Mouse (Mus musculus) left cerebral cortex, adult 2 months (tissue): Measurements from ENCODE around the gene Plcb2. TPM values are rescaled to one million over a fixed set of nuclear protein-coding genes. Genes with fewer than 3 reads are reported as not detected.

Experiments
- DNase-seq, 2 experiments: peaks; one replicate each; pipeline ENCODE4 v3.0.0; 2021 to 2022; ENCODE audit warnings: low spot score in 2 of 2, mixed read lengths in 1 of 2; ENCODE audit errors: extremely low spot score in 1 of 2
- H3K27ac ChIP-seq: fragments of 200-600 bp; 2 replicates; pipeline ENCODE4 v1.8.1; 2022
- H3K4me3 ChIP-seq: fragments of 200-600 bp; 2 replicates; pipeline ENCODE4 v1.8.1; 2022
- CTCF ChIP-seq: fragments of 200-600 bp; IDR thresholded peaks from 2 replicates; pipeline ENCODE4 v1.8.1; 2022; ENCODE audit warnings: antibody characterized with exemption, mild to moderate bottlenecking, moderate library complexity
- intact Hi-C: fragments of 180-260 bp; cut with DNase I; formaldehyde crosslinking; loops from one replicate; pipeline ENCODE4 v1.15.1; 2025
- total RNA-seq, 2 experiments: library from RNA; stranded (reverse); gene quantifications; 2 replicates each; pipeline ENCODE4 v1.2.3; 2021

Plcb2 gene
- total RNA-seq, 2 experiments from 2014 or later = 2.3 to 3.2 TPM

GRCm38 (mm10) chr2:118747301-118747960 is 19.2 kb upstream of the Plcb2 start:
- intact Hi-C loops = loop anchor here (5.0 kb wide), 1 partner anchor 115 kb away; the partner anchor contains the start of gene Ivd
- DNase-seq = no peak
- no peak overlapping the region for H3K27ac ChIP-seq
- peak overlapping the region; percentile 92 for H3K4me3 ChIP-seq
- TF ChIP-seq CTCF = no peak

GRCm38 (mm10) chr2:118745915-118746901 is 18.0 kb upstream of the Plcb2 start:
- no peak for DNase-seq
- intact Hi-C loops = loop anchor here (1.0 to 5.0 kb wide), 3 partner anchors 18 to 116 kb away; partner anchors contain the start of genes Disp2 and Ivd
- Histone ChIP-seq H3K4me3 (peak overlapping the region; percentile 92), H3K27ac (peak overlapping the region; percentile 73)
- no peak for TF ChIP-seq CTCF

DNA sequence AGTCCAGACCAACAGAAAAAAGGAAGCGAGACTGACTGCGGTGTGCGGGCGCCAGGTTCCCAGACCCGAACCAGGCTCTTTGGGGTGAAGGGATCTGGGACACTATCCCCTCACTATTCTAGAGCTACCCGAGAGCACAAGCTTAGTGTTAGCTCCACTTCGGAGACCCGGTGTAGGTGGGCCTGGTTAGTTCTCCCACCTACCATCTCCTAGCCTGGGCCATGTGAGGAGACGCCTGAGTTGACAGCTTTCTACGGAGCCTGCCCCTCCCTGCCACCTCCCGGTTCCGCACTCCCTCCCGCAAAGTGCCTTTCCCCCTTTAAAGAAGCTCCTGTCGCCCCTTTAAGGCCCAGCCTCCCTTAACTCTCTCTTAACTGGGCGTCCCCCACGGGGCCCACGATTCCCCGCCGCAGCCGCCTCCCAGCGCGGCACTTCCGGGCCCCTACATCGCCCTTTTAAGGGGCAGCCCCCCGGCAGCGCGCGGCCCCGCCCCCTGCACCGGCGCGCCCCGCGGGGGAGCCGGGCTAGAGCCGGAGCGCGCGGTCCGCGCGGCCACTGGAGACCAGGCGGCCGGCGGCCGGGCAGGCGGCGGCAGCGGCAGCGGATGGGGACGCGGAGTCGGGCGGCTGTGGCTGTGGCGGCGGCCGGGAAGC is 17.1 kb upstream of the Plcb2 start, which contains the start of gene Inafm2:
Gene Inafm2 (plus strand): TSS at position 527 of the 653 bp plus-strand sequence.
- intact Hi-C loops = loop anchor here (1.0 to 5.0 kb wide), 3 partner anchors 19 to 117 kb away; partner anchors contain the start of genes Disp2 and Ivd
- H3K27ac ChIP-seq = peak within 1 kb of the TSS; percentile 73
- no peak for TF ChIP-seq CTCF
- peak; percentile 92 to 93 for DNase-seq
- peak within 1 kb of the TSS; percentile 92 for H3K4me3 ChIP-seq

DNA sequence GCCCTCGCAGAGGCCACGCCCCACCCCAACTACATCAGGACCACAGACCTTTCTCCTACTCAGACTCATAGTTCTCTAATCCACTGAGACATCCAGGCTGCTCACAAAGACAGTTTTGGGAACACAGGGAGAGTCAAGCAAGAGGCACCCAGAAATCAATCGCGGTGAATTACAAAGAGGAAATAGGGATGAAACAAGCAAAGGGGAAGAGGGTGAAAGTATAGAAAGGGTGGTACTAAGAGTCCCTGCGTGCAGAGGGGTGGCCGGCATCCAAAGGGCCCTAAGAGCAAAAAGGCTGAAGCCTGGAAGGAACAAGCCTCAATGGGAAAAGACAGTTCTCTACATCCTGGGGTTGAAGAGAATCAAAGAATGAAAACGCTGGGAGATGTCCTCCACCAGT is 16.4 kb upstream of the Plcb2 start:
- no peak for TF ChIP-seq CTCF
- Histone ChIP-seq H3K27ac (no peak overlapping the region), H3K4me3 (no peak overlapping the region)
- DNase-seq = no peak
- intact Hi-C loops = loop anchor here (1.0 to 5.0 kb wide), 3 partner anchors 20 to 118 kb away; partner anchors contain the start of genes Disp2 and Ivd

DNA sequence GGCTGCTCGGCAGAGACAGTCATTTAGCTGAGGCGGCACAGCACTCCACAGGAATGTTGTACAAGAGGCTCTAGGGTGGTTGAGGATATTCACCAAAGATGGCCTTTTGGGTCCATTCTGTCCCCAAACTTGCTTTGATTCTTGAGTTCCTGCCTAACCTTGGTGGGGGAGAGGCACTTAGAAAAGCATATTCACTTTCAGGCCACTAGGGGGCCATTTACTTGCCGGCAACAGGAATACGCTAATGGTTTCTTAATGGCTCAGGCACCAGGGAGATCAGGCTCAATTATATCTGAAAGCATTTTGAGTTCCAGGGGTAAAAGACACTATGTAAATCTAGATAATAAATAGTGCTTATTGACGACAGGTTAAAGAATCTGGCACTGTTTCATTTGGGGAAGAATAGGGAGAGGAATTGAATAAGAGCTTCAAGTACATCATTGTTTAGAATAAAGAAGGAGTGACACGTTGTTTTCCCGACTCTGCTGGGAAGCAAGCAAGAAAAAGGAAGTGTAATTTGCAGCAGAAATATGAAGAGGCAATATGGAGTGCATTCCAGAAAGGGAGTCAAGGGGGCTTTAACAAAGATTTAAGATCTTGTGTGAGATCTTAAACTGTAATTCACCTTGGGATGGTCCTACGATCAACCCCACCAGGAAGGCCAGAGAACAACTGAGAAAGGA is 15.2 kb upstream of the Plcb2 start:
- no peak for DNase-seq
- intact Hi-C loops = loop anchor here (1.0 kb wide), 1 partner anchor 140 kb away; no protein-coding TSS in a partner anchor

GRCm38 (mm10) chr2:118741183-118741582 is 12.9 kb upstream of the Plcb2 start:
- H3K4me3 ChIP-seq = no peak overlapping the region
- no peak for DNase-seq
- no peak; the same call in none of the 2 replicates for TF ChIP-seq CTCF
- H3K27ac ChIP-seq = no peak overlapping the region
- intact Hi-C loops = no loop called here

More for the DNA sequence above, 15.2 kb upstream of the Plcb2 start:
- Histone ChIP-seq H3K27ac (no peak overlapping the region), H3K4me3 (no peak overlapping the region)
- TF ChIP-seq CTCF = peak; percentile 91

DNA sequence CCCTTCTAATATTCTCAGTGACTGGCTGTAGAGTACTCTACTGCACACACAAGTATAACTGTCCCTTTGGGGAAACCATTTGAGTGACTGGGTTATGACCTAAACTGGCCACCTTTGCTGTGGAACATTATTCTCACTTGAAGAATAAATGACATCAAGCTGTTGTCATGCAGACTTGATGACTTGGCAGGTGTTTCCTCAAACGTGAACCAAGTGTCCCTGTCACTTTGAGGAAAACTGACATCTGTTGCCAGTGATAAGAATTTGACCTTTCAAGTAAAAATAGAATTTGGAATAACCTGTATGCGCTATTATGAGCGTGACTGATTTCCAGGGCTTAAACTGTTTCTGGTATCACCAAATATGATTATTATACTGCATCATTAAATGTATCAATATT is 12.1 kb upstream of the Plcb2 start:
- Histone ChIP-seq H3K4me3 (no peak overlapping the region), H3K27ac (no peak overlapping the region)
- DNase-seq = no peak
- TF ChIP-seq CTCF = no peak
- intact Hi-C loops = no loop called here

GRCm38 (mm10) chr2:118733341-118733740 is 5.1 kb upstream of the Plcb2 start:
- intact Hi-C loops = loop anchor here (5.0 to 10.0 kb wide), 2 partner anchors 249 to 471 kb away; no protein-coding TSS in a partner anchor
- Histone ChIP-seq H3K27ac (no peak overlapping the region), H3K4me3 (no peak overlapping the region)
- no peak for DNase-seq
- TF ChIP-seq CTCF = no peak

DNA sequence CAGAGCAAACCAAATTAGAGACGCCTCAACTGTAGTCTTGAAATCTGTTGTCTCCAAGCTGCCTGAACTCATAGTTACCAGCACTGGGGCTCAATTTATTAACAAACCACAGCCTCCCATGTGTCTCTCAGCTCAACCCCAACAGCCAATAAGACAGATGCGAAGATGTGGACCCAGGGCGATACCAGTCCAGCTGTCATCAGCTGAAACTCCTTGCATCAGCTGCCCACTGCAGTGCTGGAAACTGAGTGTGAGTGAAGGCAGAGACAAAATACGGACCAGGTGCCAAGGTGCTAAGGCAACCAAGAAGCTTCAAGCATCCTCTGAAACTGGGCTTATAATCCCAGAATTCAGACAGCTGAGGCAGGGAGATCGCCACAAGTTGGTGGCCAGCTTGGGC is 3.7 kb upstream of the Plcb2 start:
- TF ChIP-seq CTCF = no peak
- Histone ChIP-seq H3K27ac (no peak overlapping the region), H3K4me3 (no peak overlapping the region)
- intact Hi-C loops = loop anchor here (2.0 to 10.0 kb wide), 3 partner anchors 31 to 470 kb away; no protein-coding TSS in a partner anchor
- DNase-seq = no peak

- TF ChIP-seq CTCF = peak; percentile 94
- H3K4me3 ChIP-seq = no peak overlapping the region
- H3K27ac ChIP-seq = no peak overlapping the region
- peak; percentile 79 for DNase-seq
- intact Hi-C loops = loop anchor here (1.0 to 10.0 kb wide), 4 partner anchors 30 to 468 kb away; no protein-coding TSS in a partner anchor
Measured at GRCm38 (mm10) chr2:118730622-118730915, 2.3 kb upstream of the Plcb2 start.
